Mouse (Mus musculus) G1E (cell line): Measurements from ENCODE around the gene Tnfaip3. TPM values are rescaled to one million over a fixed set of nuclear protein-coding genes. Genes with fewer than 3 reads are reported as not detected.
A peak's percentile ranks its signal among the peaks of the same experiment; 100 is the strongest.

Source experiments
- ATAC-seq: 2 replicates; pipeline ENCODE4 v1.8.0; 2016; ENCODE audit warnings: mild to moderate bottlenecking; ENCODE audit not compliant: insufficient number of reproducible peaks, poor library complexity, low FRiP score, severe bottlenecking; ENCODE audit errors: extremely low read depth
- DNase-seq: peaks from one replicate; pipeline ENCODE4 v3.0.0; 2012; ENCODE audit warnings: low spot score
- H3K27me3 ChIP-seq: 2 replicates; pipeline ENCODE4 v1.6.1; 2012; ENCODE audit warnings: mild to moderate bottlenecking, low read length, inconsistent platforms; ENCODE audit not compliant: insufficient read depth
- H3K36me3 ChIP-seq: replicated peaks from 2 replicates; pipeline ENCODE3; 2012; ENCODE audit warnings: mild to moderate bottlenecking, inconsistent platforms
- H3K4me1 ChIP-seq: 2 replicates; pipeline ENCODE4 v1.6.1; 2012; ENCODE audit warnings: low read depth, low read length, inconsistent platforms, mixed read lengths; ENCODE audit not compliant: insufficient read depth
- H3K4me3 ChIP-seq: 2 replicates; pipeline ENCODE4 v1.5.1; 2012; ENCODE audit warnings: low read depth, mild to moderate bottlenecking, inconsistent platforms, low read length, moderate library complexity, mixed read lengths
- H3K9me3 ChIP-seq: replicated peaks from 2 replicates; pipeline ENCODE4 v1.6.1; 2012; ENCODE audit warnings: inconsistent platforms
- CTCF ChIP-seq: IDR thresholded peaks from 2 replicates; pipeline ENCODE4 v1.5.1; 2012; ENCODE audit warnings: low read depth, low read length, inconsistent platforms, mixed read lengths
- GATA1 ChIP-seq: IDR thresholded peaks from 2 replicates; pipeline ENCODE4 v1.6.1; 2012; ENCODE audit warnings: borderline replicate concordance, low read length, inconsistent platforms, mixed read lengths
- GATA2 ChIP-seq: IDR thresholded peaks from 2 replicates; pipeline ENCODE4 v1.6.1; 2012; ENCODE audit warnings: low read depth, low read length, inconsistent platforms, borderline replicate concordance
- POLR2AphosphoS5 ChIP-seq: IDR thresholded peaks from 2 replicates; pipeline ENCODE4 v1.6.1; 2012; ENCODE audit warnings: low read depth, low read length, inconsistent platforms; ENCODE audit not compliant: insufficient replicate concordance
- TAL1 ChIP-seq: conservative IDR thresholded peaks from 2 replicates; pipeline ENCODE4 v1.6.1; 2012; ENCODE audit warnings: low read depth, low read length, inconsistent platforms, mixed read lengths
- polyA plus RNA-seq: library from polyadenylated mRNA; stranded (reverse); fragments of >175 nt; gene quantifications from 2 replicates; pipeline ENCODE4 v1.2.3, GENCODE M21; 2012
- total RNA-seq, 2 experiments: library from RNA; stranded (forward) in 1 of 2; stranded (reverse) in 1 of 2; fragments of 200-1000 nt in 1 of 2; fragments of >200 nt in 1 of 2; fragmentation: Nextera tagmentation in 1 of 2; gene quantifications; 2 replicates each; pipeline ENCODE4 v1.2.3; 2014 to 2017

Gene Tnfaip3
- total and polyA plus RNA-seq, 3 experiments: 1.9 to 26.5 (median 23.9) TPM

DNA sequence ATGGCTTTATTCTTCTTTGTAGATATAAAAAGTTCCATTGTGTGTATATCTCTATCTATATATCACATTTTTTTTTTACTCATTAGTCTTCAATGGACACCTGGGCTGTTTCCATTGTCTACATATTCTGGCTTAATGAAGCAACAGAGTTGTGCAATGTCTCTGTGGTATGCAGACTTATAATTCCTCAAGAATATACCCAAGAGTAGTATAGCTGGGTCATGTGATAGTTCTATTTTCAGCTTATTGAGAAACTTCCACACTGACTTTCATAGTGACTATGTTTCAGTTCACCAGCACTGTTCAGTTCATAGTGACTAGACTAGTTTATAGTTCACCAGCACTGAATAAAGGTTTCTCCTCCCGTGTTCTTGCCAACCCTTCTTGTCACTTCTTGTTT is 38.1 kb upstream of the Tnfaip3 start:
- ATAC-seq (no peak), DNase-seq (no peak)
- Histone ChIP-seq H3K4me1 (no peaks in the 10 kb centered on the region), H3K4me3 (no peak overlapping the region), H3K9me3 (no peaks in the 10 kb centered on the region), H3K27me3 (no peaks in the 10 kb centered on the region), H3K36me3 (no peaks in the 10 kb centered on the region)
- TF ChIP-seq TAL1 (no peak), GATA2 (no peak), POLR2AphosphoS5 (no peak), CTCF (no peak), GATA1 (no peak)

DNA sequence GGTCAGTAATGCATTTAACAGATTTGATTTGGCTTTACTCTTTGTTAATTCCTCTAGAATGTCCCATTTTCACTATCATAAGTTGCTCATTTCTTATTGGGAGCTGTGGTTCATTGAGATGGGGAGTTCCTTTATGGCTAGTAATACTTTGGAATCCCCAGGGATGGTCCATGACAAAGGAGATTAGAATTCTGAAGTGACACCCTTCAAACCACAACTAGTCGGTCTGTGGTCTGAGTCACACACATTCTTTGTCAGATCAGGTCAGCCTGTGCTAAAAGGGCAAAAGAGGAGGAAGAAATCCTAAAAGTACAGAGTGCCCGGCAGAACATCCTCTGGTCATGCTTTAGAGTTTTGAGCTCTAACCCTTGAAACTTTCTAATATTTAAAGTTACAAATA is 30.5 kb upstream of the Tnfaip3 start:
- Histone ChIP-seq H3K27me3 (no peaks in the 10 kb centered on the region), H3K36me3 (no peaks in the 10 kb centered on the region), H3K4me3 (no peak overlapping the region), H3K4me1 (peaks cover 12% of the 10 kb centered on the region), H3K9me3 (no peaks in the 10 kb centered on the region)
- ATAC-seq: no peak
- TF ChIP-seq GATA2 (no peak), TAL1 (no peak), POLR2AphosphoS5 (no peak), CTCF (no peak), GATA1 (no peak)
- DNase-seq: no peak

DNA sequence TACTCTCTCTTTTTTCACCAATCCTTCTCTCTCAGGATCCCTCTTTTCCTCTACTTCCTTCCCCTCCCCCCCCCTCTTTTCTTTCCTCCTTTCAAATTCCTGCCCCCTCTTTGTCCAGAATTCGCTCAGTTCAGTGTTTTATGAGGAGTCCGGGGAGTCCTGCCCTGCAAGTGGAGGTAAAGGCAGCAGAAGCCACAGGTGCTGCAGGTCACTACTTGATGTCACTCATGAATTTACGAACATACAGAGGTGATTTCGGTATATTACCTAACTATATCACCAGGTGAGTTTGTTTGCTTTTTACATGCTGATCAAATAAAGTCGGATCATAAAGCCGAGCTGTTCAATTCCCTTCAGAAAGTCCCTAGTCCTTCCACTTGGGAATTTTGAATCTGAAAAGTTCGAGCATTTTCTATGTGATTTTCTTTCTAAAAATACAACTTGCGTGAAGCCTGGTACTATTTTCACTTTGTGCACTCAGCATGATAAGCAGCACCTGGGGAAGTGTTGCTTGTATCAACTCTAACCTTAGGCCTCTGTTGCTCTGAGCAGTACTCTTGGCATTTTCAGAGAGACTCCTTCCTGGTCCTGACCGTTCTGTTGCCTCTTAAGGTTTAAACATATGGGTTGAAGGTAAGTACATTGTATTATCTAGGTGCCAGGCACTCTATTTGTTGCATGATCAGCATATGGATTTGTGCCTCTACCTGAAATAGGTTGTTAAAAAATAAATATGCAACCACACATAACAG is 29.5 kb upstream of the Tnfaip3 start:
- ATAC-seq (no peak), DNase-seq (no peak)
- Histone ChIP-seq H3K4me1 (peaks cover 12% of the 10 kb centered on the region), H3K4me3 (no peak overlapping the region), H3K27me3 (no peaks in the 10 kb centered on the region), H3K36me3 (no peaks in the 10 kb centered on the region), H3K9me3 (no peaks in the 10 kb centered on the region)
- TF ChIP-seq GATA1: no peak
- no peak for TF ChIP-seq POLR2AphosphoS5
- no peak for TF ChIP-seq TAL1
- no peak for TF ChIP-seq GATA2
- TF ChIP-seq CTCF: no peak

DNA sequence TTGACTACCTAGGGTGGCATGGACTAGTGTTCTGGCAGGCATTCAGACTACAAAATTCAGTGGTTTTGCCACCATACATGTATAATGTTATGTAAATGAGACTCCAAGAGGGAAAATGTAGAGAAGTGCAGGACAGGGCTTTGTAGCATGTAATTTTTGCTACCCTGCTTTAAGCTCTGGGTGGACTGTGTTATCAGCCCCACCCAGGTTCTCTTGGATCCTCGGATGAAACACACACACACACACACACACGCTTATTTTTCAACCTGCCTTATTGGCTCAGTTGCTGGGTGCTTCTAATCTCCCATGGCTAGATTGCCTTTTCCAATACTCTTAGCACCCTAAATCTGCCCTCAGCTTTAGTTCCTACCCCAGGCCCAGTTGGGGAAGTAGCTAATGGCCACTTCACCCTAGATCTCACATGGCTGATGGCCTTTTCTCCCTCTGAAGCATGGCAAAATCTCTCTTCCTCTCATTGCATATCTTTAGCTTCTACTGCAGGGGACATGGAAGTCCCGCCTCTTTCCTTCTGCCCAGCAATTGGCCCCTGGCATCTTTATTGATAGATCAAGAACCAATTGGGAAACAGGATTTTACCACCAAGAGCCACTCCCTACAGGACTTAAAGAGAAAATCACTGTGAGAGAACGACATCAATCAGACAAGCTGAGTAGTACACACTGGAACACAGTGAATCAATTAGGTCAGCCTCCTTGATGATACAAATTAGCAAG is 28.2 kb upstream of the Tnfaip3 start:
- peak; percentile 76 for ATAC-seq
- no peak overlapping the region for H3K4me3 ChIP-seq

GRCm38 (mm10) chr10:19040147-19040546 is 24.7 kb upstream of the Tnfaip3 start:
- H3K4me3 ChIP-seq: no peak overlapping the region
- TF ChIP-seq POLR2AphosphoS5 (no peak), TAL1 (no peak), CTCF (no peak), GATA2 (no peak), GATA1 (no peak)
- peaks cover 12% of the 10 kb centered on the region for H3K4me1 ChIP-seq
- DNase-seq (no peak), ATAC-seq (no peak)
- H3K36me3 ChIP-seq: no peaks in the 10 kb centered on the region
- H3K9me3 ChIP-seq: no peaks in the 10 kb centered on the region
- H3K27me3 ChIP-seq: peaks cover 2% of the 10 kb centered on the region; the same call in 1 of the 2 replicates

More for the DNA sequence above, 28.2 kb upstream of the Tnfaip3 start:
- TF ChIP-seq CTCF (no peak), GATA2 (no peak), TAL1 (no peak), GATA1 (no peak), POLR2AphosphoS5 (no peak)
- no peaks in the 10 kb centered on the region for H3K36me3 ChIP-seq
- DNase-seq: peak; percentile 39
- H3K4me1 ChIP-seq: peaks cover 12% of the 10 kb centered on the region
- no peaks in the 10 kb centered on the region for H3K9me3 ChIP-seq
- no peaks in the 10 kb centered on the region for H3K27me3 ChIP-seq

- H3K9me3 ChIP-seq: no peaks in the 10 kb centered on the region
- 0 out of 2 replicates have a peak, but pooled peaks cover 2% of the 10 kb centered on the region for H3K4me1 ChIP-seq
- TF ChIP-seq GATA2: no peak
- TF ChIP-seq POLR2AphosphoS5: no peak
- no peak for TF ChIP-seq TAL1
- TF ChIP-seq CTCF: no peak
- TF ChIP-seq GATA1: no peak
- no peak overlapping the region for H3K4me3 ChIP-seq
- H3K36me3 ChIP-seq: no peaks in the 10 kb centered on the region
- peaks cover 2% of the 10 kb centered on the region; the same call in 1 of the 2 replicates for H3K27me3 ChIP-seq
- no peak for DNase-seq
- no peak for ATAC-seq
These were observed 19.3 kb upstream of the Tnfaip3 start for GRCm38 (mm10) chr10:19034764-19035163.
